Mouse (Mus musculus) lung, adult 2 months (tissue): ENCODE data around the gene Tex19.2. TPM values are rescaled to one million over a fixed set of nuclear protein-coding genes. Genes with fewer than 3 reads are reported as not detected.

ENCODE experiments used
- DNase-seq: peaks from one replicate; pipeline ENCODE4 v3.0.0; 2022
- H3K4me1 ChIP-seq: fragments of 200-500 bp; 2 replicates; pipeline ENCODE4 v1.6.1; 2011; ENCODE audit warnings: low read length; ENCODE audit not compliant: control insufficient read depth, insufficient read depth
- H3K4me3 ChIP-seq: fragments of 200-500 bp; replicated peaks from 2 replicates; pipeline ENCODE3; 2011; ENCODE audit warnings: low read depth, mild to moderate bottlenecking, control low read depth, low read length; ENCODE audit errors: extremely low read depth
- CTCF ChIP-seq: fragments of 200-500 bp; IDR thresholded peaks from 2 replicates; pipeline ENCODE4 v1.5.1; 2011; ENCODE audit warnings: mild to moderate bottlenecking, low read length, control low read depth; ENCODE audit not compliant: insufficient read depth
- POLR2A ChIP-seq: fragments of 200-500 bp; IDR thresholded peaks from 2 replicates; pipeline ENCODE4 v1.6.1; 2011; ENCODE audit warnings: low read depth, mild to moderate bottlenecking, control low read depth, low read length, borderline replicate concordance; ENCODE audit errors: extremely low read depth
- WGBS: fragments of 180-500 bp; shearing (Covaris S2); methylation state at CpG from one replicate; pipeline ENCODE4 v1.1.7; 2018; 5-methylcytosine and 5-hydroxymethylcytosine counted together
- polyA plus RNA-seq: library from polyadenylated mRNA; depleted of rRNA; stranded (reverse); fragments of >200 nt; gene quantifications from 2 replicates; pipeline ENCODE4 v1.2.3, GENCODE M21; 2012

Gene Tex19.2
- polyA plus RNA-seq, 1 experiment, result not detected

DNA sequence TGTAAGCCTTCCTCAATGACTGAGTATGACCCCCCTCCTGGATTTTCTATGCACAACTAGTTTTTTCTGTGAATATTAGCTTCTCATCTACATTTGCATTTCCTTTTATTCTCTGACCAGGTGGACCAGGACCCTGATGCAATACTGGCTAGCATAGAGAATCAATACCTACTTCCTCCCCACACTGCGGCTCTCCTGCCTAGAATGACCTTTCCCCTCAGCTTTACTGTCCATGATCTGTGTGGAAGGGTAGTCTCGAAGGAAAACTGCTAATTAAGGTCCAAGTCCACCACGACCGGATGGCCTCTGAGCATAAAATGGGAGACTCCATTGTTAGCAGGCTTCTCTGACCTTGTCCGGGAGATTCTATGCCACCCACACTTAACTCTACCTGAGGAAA, 19.2 kb upstream of the Tex19.2 start:
- TF ChIP-seq CTCF (no peak), POLR2A (no peak)

DNA sequence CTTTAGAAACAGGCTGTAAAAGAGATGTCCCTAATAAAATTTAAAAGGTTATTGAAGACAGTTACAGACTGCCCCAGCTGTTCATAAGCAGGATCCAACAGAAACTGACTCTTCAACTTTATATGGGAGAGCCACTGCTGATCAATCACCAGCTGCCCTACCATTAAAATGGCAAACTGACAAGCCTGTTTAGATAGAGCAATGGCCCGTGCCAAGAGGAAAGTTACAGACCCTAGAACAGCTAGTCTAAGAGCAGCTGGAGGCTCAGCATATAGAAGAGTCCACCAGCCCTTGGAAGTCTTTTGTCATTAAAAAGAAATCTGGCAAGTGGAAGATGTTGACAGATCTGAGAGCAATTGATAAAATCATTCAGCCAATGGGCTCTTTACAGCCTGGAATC, 16.1 kb upstream of the Tex19.2 start:
- Histone ChIP-seq H3K4me1 (no peaks in the 10 kb centered on the region), H3K4me3 (no peak overlapping the region)
- no peak for TF ChIP-seq POLR2A
- no peak for TF ChIP-seq CTCF
- 51% methylated on average over 1 of the region's 1 CpGs for WGBS
- no peak for DNase-seq

More for the DNA sequence above, 19.2 kb upstream of the Tex19.2 start:
- 88% methylated on average over 5 of the region's 5 CpGs for WGBS
- Histone ChIP-seq H3K4me1 (no peaks in the 10 kb centered on the region), H3K4me3 (no peak overlapping the region)
- no peak for DNase-seq

DNA sequence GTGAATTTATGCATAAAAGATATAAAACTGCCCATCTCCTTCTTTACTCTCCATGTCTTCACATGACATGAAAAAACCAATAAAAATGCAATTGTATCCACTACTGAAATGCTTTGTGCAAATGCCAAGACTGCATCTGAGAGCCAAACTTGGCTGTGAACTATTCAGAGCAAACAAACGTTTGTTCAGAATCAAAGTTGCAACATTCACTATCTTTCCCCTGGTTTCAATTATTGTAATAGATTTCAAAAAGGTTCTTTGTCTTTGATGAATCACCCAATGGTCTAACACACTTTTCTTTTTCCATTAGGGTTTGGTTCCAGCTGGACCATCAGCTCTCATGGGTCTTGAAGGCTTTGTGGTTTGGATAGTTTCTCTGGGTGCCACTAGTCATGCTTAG, 11.1 kb upstream of the Tex19.2 start:
- Histone ChIP-seq H3K4me3 (no peak overlapping the region), H3K4me1 (no peaks in the 10 kb centered on the region)
- WGBS, result 30% methylated on average over 1 of the region's 1 CpGs
- DNase-seq, result no peak
- TF ChIP-seq POLR2A (no peak), CTCF (no peak)

DNA sequence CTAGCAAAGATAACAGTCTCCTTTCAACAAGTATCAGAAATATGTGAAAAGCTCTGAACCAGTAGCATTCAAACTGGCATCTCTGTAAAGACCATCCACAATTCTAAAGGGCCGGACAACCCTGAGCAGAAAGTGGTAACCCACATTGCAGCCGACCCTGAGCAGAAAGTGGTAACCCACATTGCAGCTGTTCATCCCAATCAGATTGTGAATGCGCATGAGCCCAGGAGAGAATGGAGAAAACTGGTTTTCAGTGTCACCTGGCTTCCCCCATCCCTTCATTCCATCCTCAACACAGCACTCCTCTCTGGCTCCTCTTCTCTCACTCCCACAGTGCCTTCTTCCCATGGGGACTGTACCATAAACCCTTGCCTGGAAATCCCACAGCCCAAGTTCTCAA, 9.0 kb upstream of the Tex19.2 start:
- H3K4me3 ChIP-seq, result no peak overlapping the region
- DNase-seq, result no peak
- WGBS, result 87% methylated on average over 3 of the region's 3 CpGs
- no peak for TF ChIP-seq POLR2A
- no peak for TF ChIP-seq CTCF
- no peaks in the 10 kb centered on the region for H3K4me1 ChIP-seq

DNA sequence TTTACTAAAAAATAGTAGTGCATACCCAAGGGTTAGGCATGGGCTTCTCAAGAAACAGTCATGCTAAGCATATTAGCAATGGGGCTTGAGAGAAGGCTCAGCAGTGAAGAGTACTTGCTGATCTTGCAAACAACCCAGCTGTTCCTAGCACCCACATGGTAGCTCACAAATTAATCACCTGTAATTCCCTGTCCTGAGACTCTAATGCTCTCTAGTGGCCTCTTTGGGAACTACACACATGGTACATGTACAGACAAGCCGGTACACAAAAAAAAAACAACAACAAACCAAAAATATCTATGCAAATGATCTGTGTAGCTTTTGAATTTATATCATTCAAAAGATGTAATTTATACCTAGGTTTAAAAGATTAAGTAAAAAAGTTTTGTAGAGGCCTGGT, 7.9 kb upstream of the Tex19.2 start:
- H3K4me1 ChIP-seq, result no peaks in the 10 kb centered on the region
- no peak for TF ChIP-seq POLR2A
- no peak for TF ChIP-seq CTCF
- 78% methylated on average over 1 of the region's 1 CpGs for WGBS
- H3K4me3 ChIP-seq, result no peak overlapping the region
- DNase-seq, result no peak

DNA sequence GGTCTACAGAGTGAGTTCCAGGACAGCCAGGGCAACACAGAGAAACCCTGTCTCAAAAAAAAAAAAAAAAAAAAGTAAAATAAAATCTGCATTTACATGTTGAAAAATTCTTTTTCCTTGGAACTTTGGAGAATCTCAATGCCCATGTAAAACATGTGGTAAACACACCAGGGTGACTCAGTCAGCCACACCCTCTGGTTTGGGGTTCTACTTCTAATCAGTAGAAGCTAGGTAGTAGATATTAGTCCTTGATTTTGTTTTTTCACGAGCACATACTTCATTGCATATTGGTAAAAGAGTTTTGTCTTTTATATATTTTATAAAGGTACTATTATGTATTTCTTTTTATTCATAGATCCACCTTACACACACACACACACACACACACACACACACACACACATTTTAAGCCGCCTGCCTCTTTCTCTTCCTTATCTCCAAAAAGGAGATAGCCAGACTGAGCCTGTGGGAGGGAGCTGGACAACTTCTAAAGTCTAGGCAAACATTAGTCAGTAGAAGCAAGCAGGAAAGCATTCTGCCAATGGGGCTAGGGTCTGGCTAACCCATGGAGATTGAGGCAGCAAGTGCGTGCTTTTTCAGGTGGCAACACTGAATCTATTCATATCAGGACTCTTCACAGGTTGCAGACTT, 7.2 kb upstream of the Tex19.2 start:
- WGBS, result 78% methylated on average over 3 of the region's 3 CpGs
- H3K4me3 ChIP-seq, result no peak overlapping the region
- H3K4me1 ChIP-seq, result no peaks in the 10 kb centered on the region
- TF ChIP-seq CTCF, result no peak
- TF ChIP-seq POLR2A, result no peak
- DNase-seq, result no peak

DNA sequence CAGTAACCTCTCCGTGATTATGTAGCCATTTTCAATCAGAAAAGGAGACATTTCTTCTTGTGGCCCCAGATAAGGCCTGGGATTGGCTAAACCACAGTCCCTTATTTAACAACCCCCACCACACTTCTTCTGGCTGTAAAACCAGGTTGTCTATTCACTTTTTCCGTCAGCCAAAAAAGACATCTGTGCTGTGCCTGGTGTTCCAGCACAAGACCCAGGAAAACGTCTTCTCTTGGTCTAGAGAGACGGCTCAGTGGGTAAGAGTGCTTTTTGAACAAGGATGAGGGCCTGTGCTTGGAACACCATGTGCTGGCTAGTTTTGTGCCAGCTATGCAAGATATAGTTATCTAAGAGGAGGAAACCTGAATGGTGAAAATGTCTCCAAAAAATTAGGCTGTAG, 5.0 kb upstream of the Tex19.2 start:
- TF ChIP-seq POLR2A, result no peak
- no peak for TF ChIP-seq CTCF
- DNase-seq, result no peak
- H3K4me3 ChIP-seq, result no peak overlapping the region
- 84% methylated on average over 4 of the region's 4 CpGs for WGBS
- no peaks in the 10 kb centered on the region for H3K4me1 ChIP-seq

DNA sequence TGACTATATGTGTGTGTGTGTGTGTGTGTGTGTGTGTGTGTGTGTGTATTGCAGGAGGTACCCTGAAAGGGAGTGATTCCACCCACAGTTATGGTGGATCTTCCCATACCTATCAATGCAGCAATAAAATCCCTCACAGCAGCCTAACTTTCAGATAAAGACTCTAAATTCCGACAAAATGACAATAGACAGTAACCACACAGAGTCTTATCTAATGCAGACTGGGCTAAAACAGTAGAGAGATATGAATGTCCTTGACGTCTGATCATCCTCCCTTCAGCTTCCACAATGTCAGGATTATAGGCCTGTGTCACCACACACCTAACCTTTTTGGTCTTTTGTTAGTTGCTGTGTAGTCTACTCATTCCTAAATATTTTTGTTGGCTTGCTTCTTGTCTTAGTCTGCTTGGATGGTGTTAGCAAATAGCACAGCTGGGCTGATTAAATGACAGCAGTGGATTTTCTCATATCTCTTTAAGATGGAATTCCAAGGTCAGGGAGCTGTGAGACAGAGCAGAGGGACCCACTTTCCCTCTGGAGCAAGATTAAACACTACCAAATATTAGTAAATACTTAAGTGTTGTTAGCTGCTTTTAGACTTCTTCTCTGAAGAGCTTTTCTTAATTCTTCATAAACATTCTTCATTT, 3.7 kb upstream of the Tex19.2 start:
- WGBS, result 51% methylated on average over 2 of the region's 2 CpGs
- Histone ChIP-seq H3K4me1 (no peaks in the 10 kb centered on the region), H3K4me3 (no peak overlapping the region)
- TF ChIP-seq CTCF (no peak), POLR2A (no peak)
- DNase-seq, result no peak

DNA sequence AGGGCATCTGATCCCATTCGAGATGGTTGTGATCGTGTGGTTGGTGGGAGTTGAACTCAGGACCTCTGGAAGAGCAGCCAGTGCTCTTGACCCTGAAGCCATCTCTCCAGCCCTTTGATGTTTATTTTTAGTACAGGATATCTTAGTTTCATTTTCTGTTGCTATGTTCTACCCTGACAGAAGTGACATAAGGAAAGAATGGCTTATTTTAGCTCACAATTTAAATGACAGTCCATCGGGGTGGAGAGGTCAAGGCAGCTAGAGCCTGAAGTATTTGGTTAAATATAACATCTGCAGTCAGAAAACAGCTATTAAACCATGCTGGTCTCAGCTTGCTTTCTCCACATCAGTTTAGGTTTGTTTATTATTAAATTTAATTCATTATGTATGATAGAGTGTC, 2.7 kb upstream of the Tex19.2 start:
- 33% methylated on average over 3 of the region's 3 CpGs for WGBS
- TF ChIP-seq CTCF (no peak), POLR2A (no peak)
- Histone ChIP-seq H3K4me1 (no peaks in the 10 kb centered on the region), H3K4me3 (no peak overlapping the region)
- no peak for DNase-seq

DNA sequence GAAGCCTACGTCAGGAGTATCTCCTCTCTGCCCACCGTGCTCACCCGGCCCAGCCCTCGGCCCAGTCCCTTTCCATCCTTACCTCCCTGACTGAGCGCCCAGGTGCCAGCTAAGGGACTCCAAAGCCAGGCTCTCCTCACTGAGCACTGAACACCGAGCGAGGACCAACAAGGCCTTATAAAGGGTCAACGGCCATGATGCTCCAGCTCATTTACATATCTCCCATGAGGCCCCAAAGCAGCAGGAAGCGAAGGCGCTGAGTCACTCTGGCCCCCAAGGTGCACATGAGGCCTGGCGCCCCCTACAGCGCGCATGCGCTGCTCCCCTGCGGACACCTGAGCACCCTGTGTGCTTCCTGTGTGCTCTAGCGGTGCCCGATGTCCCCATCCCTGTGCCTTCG, 371 bp downstream of the Tex19.2 start:
- no peaks in the 10 kb centered on the region for H3K4me1 ChIP-seq
- no peak for DNase-seq
- H3K4me3 ChIP-seq, result no peak overlapping the region
- WGBS, result 92% methylated on average over 18 of the region's 18 CpGs
- TF ChIP-seq POLR2A (no peak), CTCF (no peak)
